Mouse (Mus musculus): ENCODE measurements around the gene Lrrk1. TPM values are rescaled to one million over a fixed set of nuclear protein-coding genes. Genes with fewer than 3 reads are reported as not detected.

The Lrrk1 gene
- polyA plus RNA-seq, 2 experiments, result 2.3 to 3.1 TPM

DNA sequence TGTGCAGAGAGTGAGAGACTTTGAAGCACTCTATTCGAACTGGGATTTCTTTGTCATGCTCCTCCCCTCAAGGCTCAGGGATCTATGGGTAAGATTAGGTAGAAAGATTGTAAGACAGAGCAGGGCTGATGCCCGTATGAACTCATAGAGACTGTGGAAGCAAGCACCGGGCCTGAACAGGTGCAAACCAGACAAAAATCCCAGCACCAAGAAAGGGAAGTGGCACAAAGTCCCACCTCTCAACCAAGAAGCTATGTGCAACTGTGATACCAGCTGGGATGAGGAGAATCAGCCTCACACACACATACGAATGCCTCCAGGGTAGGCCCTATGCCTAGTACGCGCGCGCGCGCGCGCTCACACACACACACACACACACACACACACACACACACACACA, 2.3 kb downstream of the Lrrk1 start:
- Histone ChIP-seq H3K27ac (no peak overlapping the region), H3K4me2 (ENCODE audit: low read depth) (no peak overlapping the region)
- 80% methylated on average over 12 of the region's 12 CpGs for WGBS (ENCODE audit: insufficient replicate concordance)

DNA sequence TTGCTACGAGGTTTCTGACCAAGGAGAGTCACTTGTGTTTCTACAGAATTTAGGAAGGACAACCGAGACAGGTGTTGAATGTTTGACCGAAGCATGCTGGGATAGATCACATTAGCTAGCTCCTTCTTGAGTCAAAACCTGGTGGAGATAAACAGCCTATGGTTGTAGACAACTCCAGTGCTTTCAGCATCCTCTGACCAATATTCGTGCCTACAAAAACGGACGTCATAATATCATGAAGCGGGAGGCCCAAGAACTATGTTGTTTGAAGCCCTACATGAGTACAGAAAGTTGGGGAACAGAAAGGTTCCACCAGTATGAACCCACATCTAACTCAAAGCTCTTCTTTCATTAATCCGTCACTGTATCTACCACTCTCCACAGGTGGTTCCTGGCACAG, 3.3 kb downstream of the Lrrk1 start:
- peaks cover 0 to 15% of the 10 kb centered on the region in 2 experiments; a peak in 1 of 4 replicates for H3K4me1 ChIP-seq (replicated peaks; ENCODE audit: control insufficient read depth in 2 of 2, insufficient read depth in 2 of 2, low read length in 1 of 2)
- H3K4me3 ChIP-seq (ENCODE audit: insufficient read depth in 1 of 2, low read depth in 2 of 2, low read length in 2 of 2), result no peak overlapping the region
- TF ChIP-seq CTCF (IDR thresholded peaks at IDR 0.05; ENCODE audit: low read depth) (no peak), EP300 (IDR thresholded peaks at IDR 0.05; ENCODE audit: low read depth) (no peak)
- no peaks in the 10 kb centered on the region for H3K36me3 ChIP-seq (replicated peaks; ENCODE audit: control insufficient read depth, insufficient read depth, low read depth)
- H3K27ac ChIP-seq, result no peak overlapping the region
- WGBS (ENCODE audit: insufficient replicate concordance), result 71% methylated on average over 8 of the region's 8 CpGs
- ATAC-seq (ENCODE audit: insufficient read depth) (no peak), DNase-seq (ENCODE audit: low read depth in 3 of 3, low spot score in 3 of 3) (no peak)
- H3K4me2 ChIP-seq (ENCODE audit: low read depth), result no peak overlapping the region
- no peak overlapping the region for H3K9ac ChIP-seq (replicated peaks)
- no peaks in the 10 kb centered on the region for H3K9me3 ChIP-seq (ENCODE audit: control insufficient read depth, low read length)
- H3K27me3 ChIP-seq (ENCODE audit: control insufficient read depth, insufficient read depth, low read length), result no peaks in the 10 kb centered on the region; the same call in 1 of the 2 replicates

More for the DNA sequence above, 2.3 kb downstream of the Lrrk1 start:
- Histone ChIP-seq H3K27me3 (ENCODE audit: control insufficient read depth, insufficient read depth, low read length) (no peaks in the 10 kb centered on the region; the same call in 1 of the 2 replicates), H3K9me3 (ENCODE audit: control insufficient read depth, low read length) (no peaks in the 10 kb centered on the region), H3K9ac (replicated peaks) (no peak overlapping the region), H3K4me3 (ENCODE audit: insufficient read depth in 1 of 2, low read depth in 2 of 2, low read length in 2 of 2) (no peak overlapping the region), H3K36me3 (replicated peaks; ENCODE audit: control insufficient read depth, insufficient read depth, low read depth) (no peaks in the 10 kb centered on the region), H3K4me1 (replicated peaks; ENCODE audit: control insufficient read depth in 2 of 2, insufficient read depth in 2 of 2, low read length in 1 of 2) (peaks cover 0 to 15% of the 10 kb centered on the region in 2 experiments; a peak in 1 of 4 replicates)
- ATAC-seq (ENCODE audit: insufficient read depth), result no peak
- TF ChIP-seq EP300 (IDR thresholded peaks at IDR 0.05; ENCODE audit: low read depth), result no peak
- no peak for TF ChIP-seq CTCF (IDR thresholded peaks at IDR 0.05; ENCODE audit: low read depth)
- DNase-seq (ENCODE audit: low read depth in 3 of 3, low spot score in 3 of 3), result no peak

DNA sequence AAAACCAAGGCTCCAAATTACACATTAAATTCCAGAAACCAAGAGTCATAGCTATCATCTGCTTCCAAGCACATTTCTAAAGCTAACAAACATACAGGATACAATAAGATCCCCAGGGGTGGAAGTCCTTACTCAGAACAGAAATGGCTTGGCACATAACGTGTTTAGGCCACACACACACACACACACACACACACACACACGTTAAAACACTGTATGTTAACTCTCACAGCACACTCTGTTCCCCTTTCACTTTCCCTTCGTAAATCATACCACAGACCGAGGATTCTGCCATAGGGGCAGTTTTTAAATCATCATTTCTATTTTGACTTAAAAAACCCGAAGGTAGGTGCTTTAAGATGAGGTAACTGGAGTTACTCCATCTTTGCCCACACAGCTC, 3.9 kb downstream of the Lrrk1 start:
- WGBS (ENCODE audit: insufficient replicate concordance), result 49% methylated on average over 5 of the region's 5 CpGs
- no peak overlapping the region for H3K9ac ChIP-seq (replicated peaks)
- no peaks in the 10 kb centered on the region for H3K9me3 ChIP-seq (ENCODE audit: control insufficient read depth, low read length)
- no peaks in the 10 kb centered on the region; the same call in 1 of the 2 replicates for H3K27me3 ChIP-seq (ENCODE audit: control insufficient read depth, insufficient read depth, low read length)
- H3K4me2 ChIP-seq (ENCODE audit: low read depth), result no peak overlapping the region
- peaks cover 0 to 15% of the 10 kb centered on the region in 2 experiments; a peak in 1 of 4 replicates for H3K4me1 ChIP-seq (replicated peaks; ENCODE audit: control insufficient read depth in 2 of 2, insufficient read depth in 2 of 2, low read length in 1 of 2)
- TF ChIP-seq EP300 (IDR thresholded peaks at IDR 0.05; ENCODE audit: low read depth) (no peak), CTCF (IDR thresholded peaks at IDR 0.05; ENCODE audit: low read depth) (no peak)
- no peak overlapping the region for H3K27ac ChIP-seq
- no peak for ATAC-seq (ENCODE audit: insufficient read depth)
- H3K4me3 ChIP-seq (ENCODE audit: insufficient read depth in 1 of 2, low read depth in 2 of 2, low read length in 2 of 2), result no peak overlapping the region
- no peaks in the 10 kb centered on the region for H3K36me3 ChIP-seq (replicated peaks; ENCODE audit: control insufficient read depth, insufficient read depth, low read depth)
- DNase-seq (ENCODE audit: low read depth in 3 of 3, low spot score in 3 of 3), result no peak

DNA sequence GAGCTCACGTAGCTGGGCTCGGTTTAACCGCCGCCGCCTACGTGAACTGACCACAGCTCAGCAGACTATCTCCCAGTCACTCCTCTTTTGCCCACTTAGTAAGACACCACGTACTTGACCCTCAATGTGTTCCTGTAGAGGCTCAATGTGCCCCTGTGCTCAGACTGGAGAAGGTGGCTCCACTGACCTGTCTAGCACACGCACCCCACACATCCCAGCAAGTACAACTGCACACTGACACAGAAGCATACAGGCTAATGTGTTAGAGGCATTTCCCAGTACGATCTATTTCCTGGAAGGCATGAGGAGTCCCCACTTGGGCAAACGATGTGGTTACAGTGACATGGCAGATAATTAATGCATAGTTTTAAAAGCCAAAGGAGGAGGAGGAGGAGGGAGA, 11.6 kb downstream of the Lrrk1 start:
- H3K9me3 ChIP-seq (ENCODE audit: control insufficient read depth, low read length), result no peaks in the 10 kb centered on the region
- H3K27me3 ChIP-seq (ENCODE audit: control insufficient read depth, insufficient read depth, low read length), result no peaks in the 10 kb centered on the region
- no peak overlapping the region for H3K9ac ChIP-seq (replicated peaks)
- no peak for ATAC-seq (ENCODE audit: insufficient read depth)
- H3K4me2 ChIP-seq (ENCODE audit: low read depth), result no peak overlapping the region
- no peak for TF ChIP-seq CTCF (IDR thresholded peaks at IDR 0.05; ENCODE audit: low read depth)
- TF ChIP-seq EP300 (IDR thresholded peaks at IDR 0.05; ENCODE audit: low read depth), result no peak
- H3K27ac ChIP-seq, result no peak overlapping the region
- WGBS (ENCODE audit: insufficient replicate concordance), result 64% methylated on average over 10 of the region's 10 CpGs
- peaks cover 0 to 1% of the 10 kb centered on the region in 2 experiments; a peak in 1 of 4 replicates for H3K4me1 ChIP-seq (replicated peaks; ENCODE audit: control insufficient read depth in 2 of 2, insufficient read depth in 2 of 2, low read length in 1 of 2)
- no peak for DNase-seq (ENCODE audit: low read depth in 3 of 3, low spot score in 3 of 3)
- no peaks in the 10 kb centered on the region for H3K36me3 ChIP-seq (replicated peaks; ENCODE audit: control insufficient read depth, insufficient read depth, low read depth)
- H3K4me3 ChIP-seq (ENCODE audit: insufficient read depth in 1 of 2, low read depth in 2 of 2, low read length in 2 of 2), result no peak overlapping the region

DNA sequence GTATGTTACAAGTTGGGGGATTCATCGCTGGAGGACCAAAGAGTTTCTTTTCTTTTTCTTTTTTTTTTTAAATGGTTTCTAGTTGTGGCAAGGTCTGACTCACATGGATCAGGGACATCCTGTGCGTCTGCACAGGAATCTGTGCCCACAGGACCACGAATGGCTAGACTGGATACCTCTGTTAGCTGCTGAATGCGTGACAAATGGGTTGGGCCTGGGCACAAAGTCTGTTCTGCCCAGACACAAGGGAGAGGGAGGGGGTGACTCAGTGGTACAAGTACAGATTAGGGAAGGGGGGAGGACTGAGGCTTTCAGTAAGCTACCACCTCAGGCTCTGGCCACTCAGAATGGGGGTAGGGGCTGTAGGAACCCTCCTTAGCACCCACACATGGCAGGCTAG, 12.4 kb downstream of the Lrrk1 start:
- Histone ChIP-seq H3K27ac (no peak overlapping the region), H3K4me2 (ENCODE audit: low read depth) (no peak overlapping the region), H3K4me1 (replicated peaks; ENCODE audit: control insufficient read depth in 2 of 2, insufficient read depth in 2 of 2, low read length in 1 of 2) (peaks cover 0 to 7% of the 10 kb centered on the region in 2 experiments; a peak in 1 of 4 replicates), H3K9me3 (ENCODE audit: control insufficient read depth, low read length) (no peaks in the 10 kb centered on the region), H3K4me3 (ENCODE audit: insufficient read depth in 1 of 2, low read depth in 2 of 2, low read length in 2 of 2) (no peak overlapping the region), H3K9ac (replicated peaks) (no peak overlapping the region), H3K27me3 (ENCODE audit: control insufficient read depth, insufficient read depth, low read length) (no peaks in the 10 kb centered on the region), H3K36me3 (replicated peaks; ENCODE audit: control insufficient read depth, insufficient read depth, low read depth) (no peaks in the 10 kb centered on the region)
- DNase-seq (ENCODE audit: low read depth in 3 of 3, low spot score in 3 of 3) (no peak), ATAC-seq (ENCODE audit: insufficient read depth) (no peak)
- WGBS (ENCODE audit: insufficient replicate concordance), result 68% methylated on average over 4 of the region's 4 CpGs
- TF ChIP-seq EP300 (IDR thresholded peaks at IDR 0.05; ENCODE audit: low read depth) (no peak), CTCF (IDR thresholded peaks at IDR 0.05; ENCODE audit: low read depth) (no peak)

All from liver, embryonic 14.5 days (tissue).